Mouse (Mus musculus) left cerebral cortex, adult 11 months (tissue): ENCODE results near the gene Foxj3.
A peak's percentile ranks its signal among the peaks of the same experiment; 100 is the strongest.
"Not testable (repeated sequence)": the region's sequence is repeated elsewhere in the genome, so short reads cannot be mapped to it uniquely, and the experiment has no call there.

ENCODE experiments used
- DNase-seq: peaks from one replicate; pipeline ENCODE4 v3.0.0; 2022; ENCODE audit warnings: low spot score

Foxj3 gene

DNA sequence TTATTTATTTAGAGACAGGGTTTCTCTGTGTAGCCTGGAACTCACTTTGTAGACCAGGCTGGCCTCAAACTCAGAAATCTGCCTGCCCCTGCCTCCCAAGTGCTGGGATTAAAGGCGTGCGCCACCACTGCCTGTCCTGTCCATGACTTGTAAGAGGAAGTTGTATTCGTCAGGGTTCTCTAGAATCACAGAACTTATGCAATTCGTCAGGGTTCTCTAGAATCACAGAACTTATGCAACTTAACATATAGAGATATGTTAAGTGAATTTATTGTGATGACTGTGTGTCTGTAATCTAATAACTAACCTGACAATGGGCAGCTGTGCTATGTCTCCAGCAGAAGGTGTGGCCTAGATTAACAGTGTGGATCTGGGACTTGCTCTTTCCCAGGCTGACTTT, at the start of gene Foxj3:
Gene Foxj3, plus strand, starts transcription at position 390 of the 400 bp plus-strand sequence.
- not testable (repeated sequence) for DNase-seq

DNA sequence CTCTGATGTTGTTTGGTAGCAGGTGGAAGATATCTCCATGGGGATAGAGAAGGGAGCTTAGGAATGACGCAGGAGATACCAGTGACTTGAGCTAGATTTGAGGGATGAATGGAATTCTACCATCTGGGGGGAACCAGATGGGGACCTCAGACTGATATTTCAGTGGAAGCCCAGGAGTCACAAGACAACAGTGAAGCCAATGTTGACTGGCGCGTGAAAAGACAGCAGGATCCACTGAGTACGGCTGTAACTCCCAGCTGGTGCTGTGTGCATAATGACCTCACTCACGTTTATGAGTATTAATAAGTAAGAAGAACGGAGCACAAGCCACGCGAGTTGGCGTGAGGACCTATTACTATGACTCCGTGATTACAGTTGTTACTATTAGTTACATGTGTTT, 47.1 kb upstream of the Foxj3 start:
- no peak for DNase-seq

DNA sequence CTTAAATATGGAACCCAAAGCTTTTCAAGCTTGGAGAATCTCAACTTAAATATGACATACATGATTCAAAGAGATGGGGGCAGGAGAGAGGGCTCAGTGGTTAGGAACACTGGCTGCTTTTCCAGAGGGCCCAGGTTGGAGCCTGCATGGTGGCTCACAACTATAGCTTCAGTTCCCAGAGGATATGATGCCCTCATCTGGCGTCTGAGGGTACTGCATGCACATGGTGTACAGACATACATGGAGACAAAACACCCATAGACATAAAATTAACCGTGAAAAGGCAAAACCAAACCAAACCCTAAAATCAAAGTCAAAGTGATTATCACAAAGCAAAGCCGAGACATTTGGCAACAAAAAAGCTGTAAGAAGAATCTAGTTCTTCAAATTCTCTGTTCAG, 46.0 kb upstream of the Foxj3 start:
- DNase-seq = no peak

DNA sequence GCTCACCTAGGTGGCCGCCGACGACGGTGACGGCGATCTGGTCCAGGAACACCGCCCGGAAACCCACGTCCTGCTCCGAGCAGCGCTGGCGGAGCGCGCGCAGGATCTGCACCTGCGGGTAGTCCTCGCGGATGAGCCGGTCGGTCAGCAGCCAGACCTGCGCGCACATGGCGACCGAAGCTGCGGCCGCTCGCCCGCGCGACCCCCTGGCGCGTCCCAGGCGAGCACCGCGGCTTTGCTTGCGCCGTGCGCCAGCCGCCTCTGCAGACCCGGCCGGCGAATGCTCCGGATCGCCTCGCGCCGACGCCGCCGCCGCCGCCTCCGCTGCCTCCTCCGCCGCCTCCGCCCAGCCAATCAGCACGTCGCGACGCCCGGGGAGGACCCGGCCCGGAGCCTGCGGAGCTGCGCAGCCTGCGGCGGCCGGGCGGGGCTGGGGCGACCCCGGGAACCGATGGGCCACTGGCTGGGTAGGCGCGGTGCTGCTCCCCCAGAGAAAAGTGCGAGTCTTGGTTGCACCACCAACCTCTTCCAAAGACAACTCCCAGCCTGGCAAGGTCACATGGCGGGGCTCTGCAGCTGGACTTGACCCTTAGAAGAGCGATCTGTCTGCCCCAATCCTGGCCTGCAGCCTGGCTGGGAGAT, 44.4 kb upstream of the Foxj3 start, which contains the start of gene Rimkla:
Gene Rimkla, minus strand, starts transcription at position 338 of the 642 bp plus-strand sequence.
- DNase-seq = peak; percentile 38

DNA sequence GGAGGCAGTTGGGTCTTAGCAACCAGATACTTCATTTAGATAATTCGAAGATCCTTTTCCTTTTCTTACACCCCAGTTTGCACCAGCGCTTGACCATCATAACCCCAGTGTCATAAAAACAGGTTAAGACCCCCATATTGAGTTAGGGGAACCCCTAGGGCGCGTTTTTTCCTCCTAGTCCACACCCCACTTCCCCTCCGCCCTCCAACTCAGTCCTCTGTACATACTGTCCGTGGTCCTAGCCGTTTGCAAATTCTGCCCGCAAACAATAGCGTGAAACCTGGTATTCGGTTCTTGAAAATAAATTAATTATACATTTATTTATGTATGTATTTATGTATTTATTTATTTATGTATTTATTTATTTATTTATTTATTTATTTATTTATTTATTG, 43.9 kb upstream of the Foxj3 start:
- DNase-seq = no peak

DNA sequence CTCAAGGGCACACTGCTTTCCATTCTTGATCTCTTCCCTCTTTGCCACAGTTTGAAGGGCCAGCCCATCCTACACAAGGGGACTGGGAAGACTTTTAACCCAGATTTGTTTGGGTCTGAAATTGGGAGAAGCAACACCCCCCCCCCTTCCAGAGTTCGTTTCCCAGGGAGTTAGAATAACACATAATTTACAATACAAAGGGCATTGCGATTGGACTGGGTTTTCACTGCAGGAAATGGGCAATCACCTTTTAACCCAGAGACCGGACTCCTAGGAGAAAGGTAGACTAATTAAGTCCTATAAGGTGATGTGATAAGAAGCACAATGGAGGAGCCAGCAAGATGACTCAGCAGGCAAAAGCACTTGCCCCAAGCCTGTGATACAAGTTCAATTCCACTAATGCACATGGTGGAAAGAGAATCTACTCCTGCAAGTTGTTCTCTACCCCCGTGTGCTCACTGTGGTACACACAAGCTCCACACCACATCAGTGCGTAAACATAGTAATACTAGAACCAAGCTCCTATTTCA, 38.4 kb upstream of the Foxj3 start:
- DNase-seq = no peak

DNA sequence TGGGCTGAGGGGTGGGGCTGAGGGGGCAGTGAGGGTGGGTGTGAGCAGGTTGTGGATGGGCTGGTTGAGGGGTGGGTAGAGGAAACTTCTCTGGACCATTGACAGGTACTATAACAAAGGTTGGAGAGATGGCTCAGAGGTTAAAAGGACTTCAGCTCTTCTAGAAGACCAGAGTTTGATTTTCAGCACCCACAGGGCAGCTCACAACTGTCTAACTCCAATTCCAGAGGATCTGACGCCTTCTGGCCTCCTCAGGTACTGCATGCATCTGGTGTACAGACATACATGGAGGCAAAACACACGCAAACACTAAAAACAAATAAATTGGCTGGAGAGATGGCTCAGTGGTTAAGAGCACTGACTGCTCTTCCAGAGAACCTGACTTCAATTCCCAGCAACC, 25.2 kb upstream of the Foxj3 start:
- DNase-seq = no peak

DNA sequence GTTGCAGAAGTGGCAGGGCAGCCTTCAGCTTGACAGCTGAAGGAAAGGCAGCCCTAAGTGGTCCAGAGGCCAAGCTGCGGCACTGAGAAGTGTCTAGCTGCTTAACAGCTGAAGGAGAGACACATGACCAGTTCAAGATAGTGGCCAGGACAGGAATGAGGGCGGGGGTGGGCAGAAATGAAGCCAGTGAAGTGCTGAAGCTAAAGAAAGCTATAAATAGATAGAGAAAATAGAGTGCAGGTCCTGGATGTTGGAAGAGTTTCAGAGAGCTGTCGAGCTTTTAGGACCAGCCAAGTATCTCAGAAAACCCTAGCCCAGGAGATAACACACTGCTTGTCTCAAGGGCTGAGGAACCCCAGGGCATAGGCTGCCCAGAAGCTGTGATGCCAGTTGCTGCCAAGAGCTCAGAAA, 24.1 kb upstream of the Foxj3 start:
- DNase-seq = no peak

DNA sequence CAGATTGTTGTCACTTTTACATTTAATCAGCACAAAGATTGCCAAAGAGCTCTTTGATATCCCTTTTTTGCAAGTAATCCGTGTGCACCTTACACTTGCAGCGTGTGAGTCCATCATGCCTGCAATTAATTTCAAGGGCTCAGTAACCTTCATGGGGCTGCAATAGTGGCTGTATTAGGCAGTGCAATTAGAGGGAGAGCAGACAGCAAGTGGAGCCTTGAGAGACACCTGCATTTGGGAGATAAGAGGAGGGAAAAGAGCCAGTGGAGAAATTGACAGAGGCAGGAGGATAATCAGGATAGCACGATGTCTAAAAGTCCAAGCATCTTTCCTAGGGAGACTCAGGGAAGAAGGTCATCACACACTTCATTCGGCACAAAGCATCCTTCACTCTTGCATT, 13.2 kb upstream of the Foxj3 start:
- DNase-seq = no peak

DNA sequence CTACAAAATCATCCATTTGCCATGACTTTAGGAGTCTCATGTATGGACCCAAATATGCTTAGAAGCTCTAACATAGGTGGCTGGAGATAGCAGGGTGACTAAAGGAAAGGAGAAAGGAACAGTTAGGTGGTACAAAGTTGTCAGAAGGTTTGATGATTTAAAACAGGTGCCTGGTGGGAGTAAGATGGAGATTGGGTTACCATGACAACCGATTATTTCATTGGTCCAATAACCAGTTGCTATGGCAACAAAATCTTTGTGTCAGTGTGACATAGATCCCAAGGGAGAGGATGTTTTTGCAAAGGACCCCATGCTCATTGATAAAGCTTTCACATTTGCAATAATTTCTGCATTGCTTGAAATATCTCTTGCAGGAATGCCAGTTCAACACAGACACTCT, 12.8 kb upstream of the Foxj3 start:
- DNase-seq = no peak

DNA sequence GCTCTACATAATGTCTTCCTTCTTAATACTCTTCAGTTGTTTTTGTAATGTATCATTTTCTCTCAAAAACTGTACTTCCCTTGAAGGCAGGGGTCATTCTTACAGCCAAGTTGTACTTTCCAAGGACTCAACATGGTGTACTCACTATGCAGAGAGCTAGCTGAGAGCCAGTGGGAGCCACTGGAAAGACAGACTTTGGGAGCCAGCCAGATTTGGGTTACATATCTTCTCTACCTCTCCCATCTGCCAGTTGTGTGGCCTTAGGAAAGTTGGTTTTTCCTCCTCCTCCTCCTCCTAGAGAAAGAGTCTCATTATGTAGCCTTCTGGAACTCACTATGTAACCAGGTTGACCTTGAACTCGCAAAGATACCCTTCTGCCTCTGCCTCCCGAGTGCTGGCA, 12.3 kb upstream of the Foxj3 start:
- no peak for DNase-seq

DNA sequence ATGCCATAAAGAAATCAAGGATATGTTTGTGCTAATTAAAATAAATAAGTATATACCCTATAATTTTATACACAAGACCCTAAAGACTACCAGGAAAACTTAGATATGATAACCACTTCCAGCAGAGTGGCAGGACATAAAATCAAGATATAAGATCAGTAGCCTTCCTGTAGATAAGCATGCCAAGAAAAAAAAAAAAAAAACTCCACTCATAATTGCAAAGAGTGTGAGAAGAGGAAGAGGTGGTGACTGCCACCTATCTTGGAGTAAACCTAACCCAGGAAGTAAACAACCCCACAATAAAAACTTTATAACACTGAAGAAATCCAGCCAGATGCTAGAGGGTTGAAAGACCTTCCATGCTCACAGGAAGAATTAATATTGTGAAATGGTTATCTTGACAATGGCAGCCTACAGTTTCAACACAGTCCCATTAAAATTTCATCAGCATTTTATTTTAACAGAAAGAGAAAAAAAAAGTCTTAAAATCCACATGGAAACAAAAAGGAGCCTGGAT, 10.4 kb upstream of the Foxj3 start:
- DNase-seq = no peak

DNA sequence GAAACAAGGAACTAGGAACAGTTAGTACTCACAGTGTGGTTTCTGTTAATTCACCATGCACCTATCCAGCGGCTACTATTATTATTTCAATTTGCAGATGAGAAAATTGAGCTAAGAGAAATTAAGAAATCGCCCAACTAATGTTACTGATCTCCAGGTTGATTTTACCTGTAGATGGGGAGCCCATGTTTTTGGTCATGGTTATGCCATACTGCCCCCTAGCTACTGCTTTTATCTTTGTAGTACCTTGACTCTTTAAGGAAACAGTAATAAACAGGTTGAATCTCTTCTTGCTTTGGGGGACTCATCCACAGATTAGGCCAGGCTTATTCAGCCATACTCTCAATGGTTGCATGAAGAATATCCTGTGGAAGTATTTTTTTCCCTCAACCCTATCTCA, 5.0 kb upstream of the Foxj3 start:
- DNase-seq = no peak

DNA sequence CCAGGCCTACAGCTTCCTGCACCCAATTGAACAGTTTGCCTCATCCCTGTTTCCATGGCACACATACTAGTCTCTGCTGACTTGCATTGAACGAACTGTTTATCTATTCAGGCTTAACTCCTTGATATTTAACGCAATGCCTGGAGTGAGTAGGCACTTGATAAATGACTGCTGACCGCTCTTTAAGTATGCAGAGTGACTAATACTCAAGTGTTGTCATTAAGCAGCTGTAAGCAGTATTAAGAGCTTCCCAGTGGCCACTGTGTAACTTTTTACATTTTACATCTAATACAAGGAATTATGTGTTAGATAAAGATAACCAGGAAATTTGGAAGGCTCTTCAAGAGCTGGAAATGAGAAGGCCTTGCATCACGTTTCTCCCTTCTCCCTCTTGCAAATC, 1.7 kb upstream of the Foxj3 start:
- DNase-seq = no peak

DNA sequence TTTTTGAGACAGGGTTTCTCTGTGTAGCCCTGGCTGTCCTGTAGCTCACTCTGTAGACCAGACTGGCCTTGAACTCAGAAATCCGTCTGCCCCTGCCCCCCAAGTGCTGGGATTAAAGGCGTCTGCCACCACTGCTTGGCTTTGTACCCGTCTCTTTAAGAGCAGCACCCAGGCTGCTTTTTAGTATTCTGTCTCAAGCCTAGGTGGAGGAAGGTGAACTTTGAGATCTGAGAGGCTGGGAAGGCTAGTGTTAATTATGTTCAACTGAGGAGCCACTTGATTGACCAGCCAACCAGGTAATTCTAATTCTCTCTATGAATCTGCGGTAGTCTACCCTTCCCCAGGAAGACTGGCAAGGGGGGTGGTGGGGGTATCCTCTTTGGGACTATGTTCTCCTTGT, 632 bp downstream of the Foxj3 start:
- no peak for DNase-seq

DNA sequence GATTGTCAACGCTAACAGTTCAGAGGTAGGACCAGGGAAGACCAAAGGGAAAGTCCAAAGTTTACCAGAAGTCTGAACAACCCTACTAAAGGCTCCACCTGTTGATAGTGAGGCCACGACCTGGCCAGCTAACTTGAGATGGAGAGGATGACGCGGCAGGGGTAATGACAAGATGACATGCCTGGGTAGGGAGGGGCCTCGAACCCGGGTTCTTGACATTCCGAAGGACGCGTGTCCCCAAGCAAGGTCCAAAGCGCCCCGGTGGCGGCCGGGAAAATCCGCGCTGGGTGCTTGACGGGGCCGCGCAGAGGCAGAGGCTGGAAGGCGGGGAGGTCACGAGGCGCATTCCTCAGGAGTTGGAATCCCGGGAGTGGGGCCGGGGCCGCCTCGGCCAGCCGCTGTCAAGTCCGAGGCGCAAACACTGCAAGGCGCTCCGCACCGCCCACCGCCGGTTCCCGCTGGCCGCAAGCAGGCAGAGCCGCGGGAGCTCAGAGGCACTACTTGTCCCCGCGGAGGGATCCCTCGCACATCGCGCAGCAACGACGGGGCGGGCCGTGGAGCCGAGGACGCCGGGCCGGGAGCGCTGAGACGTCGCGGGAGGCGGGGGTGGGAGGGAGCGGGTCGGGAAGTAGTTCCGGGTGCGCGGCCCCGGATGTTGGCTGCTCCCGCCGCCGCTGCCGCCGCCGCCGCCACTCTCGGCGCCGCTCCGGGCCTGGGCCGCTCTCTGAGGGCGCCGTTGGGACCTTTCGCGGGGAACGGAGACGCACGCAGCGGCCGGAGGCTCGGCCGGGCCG, 2.4 kb downstream of the Foxj3 start, which contains the start of gene Frg2f1:
Gene Frg2f1, minus strand, starts transcription at position 499 of the 794 bp plus-strand sequence.
- DNase-seq = peak; percentile 85

DNA sequence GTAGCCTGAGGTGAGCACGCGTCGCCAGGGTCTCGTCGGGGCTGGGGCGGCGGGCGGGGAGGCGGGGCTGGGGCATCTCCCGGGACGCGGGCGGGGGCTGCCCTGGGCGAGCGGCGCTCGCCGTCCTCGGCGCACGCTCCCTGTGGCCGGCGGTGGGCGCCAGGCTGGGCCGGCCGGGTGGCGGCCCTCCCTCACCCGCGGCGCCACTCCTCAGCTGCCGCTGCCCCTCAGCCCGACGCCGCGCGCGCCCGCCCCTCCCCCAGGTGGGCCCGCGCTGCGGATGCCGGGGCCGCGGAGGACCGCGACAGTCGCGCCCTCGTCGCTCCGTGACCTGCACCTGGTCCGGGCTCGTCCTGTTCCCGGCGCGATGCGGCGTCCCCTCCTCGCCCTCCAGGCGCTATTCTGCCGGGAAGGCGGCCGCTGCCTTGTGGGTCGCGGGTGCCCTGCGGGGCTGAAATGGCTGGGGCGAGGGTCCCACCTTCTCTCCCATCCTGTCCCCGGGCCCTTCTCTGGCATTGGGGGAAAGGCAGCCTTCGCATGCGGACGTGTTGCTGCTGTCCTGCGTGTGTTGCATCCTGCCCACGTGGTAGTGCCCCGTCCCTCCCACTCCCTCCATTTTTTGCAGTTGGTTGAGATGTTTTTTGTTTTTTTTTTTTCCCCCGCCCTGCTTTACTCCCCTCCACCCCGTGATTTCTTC, 3.2 kb downstream of the Foxj3 start:
- no peak for DNase-seq

DNA sequence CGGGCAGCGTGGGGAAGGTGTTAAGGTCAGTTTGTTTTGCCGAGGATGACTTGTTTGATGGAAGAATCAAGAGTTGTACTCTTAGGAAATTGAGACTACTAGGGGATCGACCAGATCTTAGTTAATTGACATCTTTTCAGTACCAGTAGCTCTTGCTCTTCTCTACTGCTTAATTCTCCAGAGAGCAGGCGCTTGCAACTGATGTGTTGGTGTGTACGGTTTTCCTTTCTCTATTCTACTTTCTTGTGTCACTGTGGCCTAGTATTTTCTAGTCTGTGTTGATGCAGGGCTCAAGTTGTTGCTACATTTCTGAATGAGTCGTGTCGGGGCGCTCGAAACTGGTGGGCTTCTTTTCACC, 3.7 kb downstream of the Foxj3 start:
- no peak for DNase-seq

DNA sequence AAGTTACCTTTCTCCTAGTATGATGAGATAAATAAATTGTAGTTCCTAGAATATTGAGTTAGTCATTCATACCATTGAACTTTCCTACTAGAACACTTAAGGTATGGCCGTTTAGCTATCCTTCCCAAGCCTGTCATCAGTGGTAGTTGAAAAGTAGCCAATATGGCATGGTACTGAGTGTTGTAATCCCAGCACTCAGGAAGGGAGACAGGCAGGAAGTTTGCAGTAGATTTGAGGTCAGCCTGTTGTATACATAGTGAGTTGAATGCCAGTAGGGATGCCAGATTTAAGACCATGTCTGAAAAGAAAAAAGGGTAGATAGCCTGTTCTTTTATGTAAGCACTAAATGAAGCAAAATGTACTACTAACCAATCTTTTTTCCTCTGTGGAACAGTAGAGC, 14.1 kb downstream of the Foxj3 start:
- no peak for DNase-seq

DNA sequence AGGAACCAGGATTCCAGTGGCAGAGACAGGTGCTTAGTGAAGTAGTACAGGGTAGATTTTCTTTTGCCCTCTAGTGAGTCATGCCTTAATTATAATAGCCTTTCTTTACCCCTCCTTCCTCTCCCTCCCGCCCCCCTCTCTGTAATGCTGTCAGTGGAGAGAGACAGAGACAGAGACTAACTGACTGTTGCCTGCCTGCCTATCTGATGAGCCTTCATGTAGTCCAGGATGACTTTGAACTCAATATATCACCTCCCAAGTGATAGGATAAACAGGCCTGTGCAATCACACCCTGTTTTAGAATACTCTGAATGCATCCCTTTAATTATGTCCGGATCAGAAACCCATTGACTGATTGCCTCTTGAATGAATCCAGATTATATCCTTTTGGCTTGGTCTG, 18.7 kb downstream of the Foxj3 start:
- no peak for DNase-seq

DNA sequence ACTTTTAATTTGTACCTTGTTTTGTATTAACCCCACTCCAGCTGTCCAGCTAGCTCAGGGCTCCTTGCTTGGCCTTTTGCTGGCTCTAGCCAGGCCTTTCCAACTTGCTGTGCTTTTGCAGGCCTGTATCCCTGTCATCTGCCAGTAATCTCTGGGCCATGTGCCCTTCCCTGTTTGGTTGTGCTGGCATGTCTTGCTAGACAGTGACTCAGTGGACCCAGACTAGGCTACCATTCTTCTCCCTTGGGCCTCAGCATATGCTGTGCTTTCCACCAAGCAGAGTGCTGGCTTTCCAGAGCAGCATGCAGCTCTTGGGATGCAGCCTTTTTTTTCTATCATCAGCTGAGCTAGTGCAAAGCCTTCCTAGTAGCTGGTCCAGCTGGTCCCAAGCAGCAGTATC, 26.3 kb downstream of the Foxj3 start:
- DNase-seq = no peak

DNA sequence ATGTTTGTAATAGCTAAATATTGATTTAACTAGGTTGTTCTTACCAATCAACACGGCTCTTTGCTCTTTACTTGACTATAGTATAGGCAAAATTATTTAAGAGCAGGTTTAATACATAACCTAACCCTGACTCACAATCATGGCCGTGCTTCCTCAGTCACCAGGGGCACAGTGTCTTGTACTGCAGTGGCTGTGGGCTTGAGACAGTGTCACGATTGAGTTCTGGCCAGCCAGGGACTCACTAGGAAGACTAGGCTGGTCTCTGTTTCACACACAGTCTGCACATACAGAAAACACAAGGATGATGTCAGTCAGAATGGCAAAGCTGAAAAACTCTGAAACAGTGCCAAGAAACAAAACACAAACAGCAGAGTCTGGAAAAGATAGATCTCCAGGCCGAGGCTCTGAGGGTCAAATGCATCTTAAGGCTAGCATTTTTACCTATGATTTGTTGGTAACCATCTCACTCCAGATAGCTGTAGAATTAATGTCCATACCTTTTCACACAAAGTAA, 29.6 kb downstream of the Foxj3 start:
- DNase-seq = no peak
